Mouse (Mus musculus) kidney, adult 2 months (tissue): ENCODE measurements at regions not wholly inside any gene's neighbourhood (a gene's known extent, or its start where the extent isn't known, plus 50 kb on each side); places are given as distances from the start of the nearest gene placed in this dataset.

Experiments used
- CTCF ChIP-seq: fragments of 200-500 bp; conservative IDR thresholded peaks from 2 replicates; pipeline ENCODE4 v1.5.1; 2011; ENCODE audit warnings: low read depth, mild to moderate bottlenecking, control low read depth, low read length, moderate library complexity, mixed read lengths; ENCODE audit not compliant: insufficient read depth, insufficient read length
- POLR2A ChIP-seq: fragments of 200-500 bp; IDR thresholded peaks from one replicate; pipeline ENCODE4 v1.6.1; 2011; ENCODE audit warnings: low read depth, low read length, control low read depth

- no peak for TF ChIP-seq CTCF
- no peak for TF ChIP-seq POLR2A
Observed at GRCm38 (mm10) chr8:90454130-90454529, 106.0 kb upstream of the Tox3 start.
